Mouse (Mus musculus): ENCODE measurements around the gene Dnaaf1. TPM values are rescaled to one million over a fixed set of nuclear protein-coding genes. Genes with fewer than 3 reads are reported as not detected.
A peak's percentile ranks its signal among the peaks of the same experiment; 100 is the strongest.

The Dnaaf1 gene
- polyA plus RNA-seq, 1 experiment: 0.28 TPM

DNA sequence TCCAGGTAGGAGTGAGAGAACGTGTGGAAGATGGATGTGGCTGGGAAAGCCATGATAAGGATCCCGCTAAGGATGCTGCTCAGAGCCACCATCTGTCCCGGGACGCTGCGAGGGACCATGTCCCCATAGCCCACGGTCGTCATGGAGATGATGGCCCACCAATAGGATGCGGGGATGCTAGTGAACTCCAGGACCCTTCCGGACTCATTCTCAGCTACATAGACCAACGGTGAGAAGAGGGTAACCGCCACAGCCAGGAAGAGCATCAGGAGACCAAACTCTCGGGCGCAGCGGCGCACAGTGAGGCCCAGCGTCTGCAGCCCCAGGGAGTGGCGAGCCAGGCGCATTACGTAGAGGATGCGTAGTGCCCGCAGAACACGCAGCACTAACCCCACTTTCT lies 50.8 kb downstream of the Dnaaf1 start:
- H3K9me3 ChIP-seq (replicated peaks; ENCODE audit: control insufficient read depth, insufficient read depth, low read length, poor library complexity, severe bottlenecking): no peaks in the 10 kb centered on the region
- H3K36me3 ChIP-seq (ENCODE audit: control insufficient read depth, insufficient read depth, low read length, poor library complexity, severe bottlenecking): no peaks in the 10 kb centered on the region
- peaks cover 8% of the 10 kb centered on the region for H3K4me1 ChIP-seq (ENCODE audit: control insufficient read depth, insufficient read depth, low read length)
- no peak overlapping the region for H3K9ac ChIP-seq (ENCODE audit: low read depth, poor library complexity, severe bottlenecking)
- H3K27ac ChIP-seq (ENCODE audit: insufficient read depth, low read length): no peak overlapping the region
- TF ChIP-seq POLR2A (IDR thresholded peaks at IDR 0.05; ENCODE audit: insufficient read depth, low read length): no peak
- H3K27me3 ChIP-seq (ENCODE audit: control insufficient read depth, insufficient read depth, low read length, poor library complexity, severe bottlenecking): no peaks in the 10 kb centered on the region
- H3K4me3 ChIP-seq (ENCODE audit: low read depth, low read length): peak overlapping the region; percentile 14

- Histone ChIP-seq H3K9me3 (replicated peaks; ENCODE audit: control insufficient read depth, insufficient read depth, low read length, poor library complexity, severe bottlenecking) (no peaks in the 10 kb centered on the region), H3K36me3 (ENCODE audit: control insufficient read depth, insufficient read depth, low read length, poor library complexity, severe bottlenecking) (no peaks in the 10 kb centered on the region), H3K9ac (ENCODE audit: low read depth, poor library complexity, severe bottlenecking) (no peak overlapping the region), H3K4me3 (ENCODE audit: low read depth, low read length) (no peak overlapping the region), H3K27ac (ENCODE audit: insufficient read depth, low read length) (no peak overlapping the region), H3K4me1 (ENCODE audit: control insufficient read depth, insufficient read depth, low read length) (peaks cover 8% of the 10 kb centered on the region), H3K27me3 (ENCODE audit: control insufficient read depth, insufficient read depth, low read length, poor library complexity, severe bottlenecking) (no peaks in the 10 kb centered on the region; the same call in 1 of the 2 replicates)
- TF ChIP-seq EP300 (IDR thresholded peaks at IDR 0.05; ENCODE audit: insufficient read depth, low read depth, low read length) (no peak), POLR2A (IDR thresholded peaks at IDR 0.05; ENCODE audit: insufficient read depth, low read length) (no peak), CTCF (IDR thresholded peaks at IDR 0.05; ENCODE audit: low read depth, low read length) (no peak)
These were observed 52.2 kb downstream of the Dnaaf1 start for GRCm38 (mm10) chr8:119627199-119627598.

DNA sequence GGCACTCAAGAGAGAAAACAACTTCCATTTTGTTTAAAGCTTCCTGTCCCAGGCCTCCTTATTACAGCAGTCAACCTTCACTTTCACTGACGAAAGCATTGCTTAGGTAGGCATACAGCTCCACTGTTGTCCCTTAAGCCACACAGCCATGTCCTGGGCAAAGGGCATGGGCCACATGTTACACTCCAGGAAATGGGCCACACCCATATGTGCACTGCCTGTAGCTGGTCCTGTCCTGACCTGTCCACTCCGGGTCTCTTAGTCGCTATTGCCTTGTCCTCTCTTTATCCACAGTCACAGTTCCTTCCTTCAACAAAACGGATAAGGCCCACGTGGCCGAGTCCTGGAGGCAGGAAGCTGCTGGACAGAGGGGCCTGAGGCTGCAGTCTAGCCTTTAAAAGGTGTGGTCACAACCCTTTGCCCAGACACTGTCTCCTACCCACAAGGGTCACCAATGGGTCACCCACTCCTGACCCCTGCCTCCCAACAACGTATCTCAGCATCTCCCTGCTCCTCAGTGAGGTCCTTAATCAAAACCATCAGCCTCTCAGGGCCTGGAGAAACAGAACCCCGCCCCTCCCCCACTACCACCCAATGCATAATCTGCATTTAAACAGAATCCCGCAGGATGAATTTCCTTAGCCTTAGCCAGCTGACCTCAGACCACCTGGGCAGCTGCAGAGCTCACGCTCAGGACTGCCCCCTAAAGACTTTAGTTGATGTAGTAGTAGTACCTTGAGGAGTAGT lies 52.8 kb downstream of the Dnaaf1 start:
- no peaks in the 10 kb centered on the region for H3K9me3 ChIP-seq (replicated peaks; ENCODE audit: control insufficient read depth, insufficient read depth, low read length, poor library complexity, severe bottlenecking)
- H3K4me3 ChIP-seq (ENCODE audit: low read depth, low read length): no peak overlapping the region
- H3K27ac ChIP-seq (ENCODE audit: insufficient read depth, low read length): no peak overlapping the region
- H3K27me3 ChIP-seq (ENCODE audit: control insufficient read depth, insufficient read depth, low read length, poor library complexity, severe bottlenecking): no peaks in the 10 kb centered on the region; the same call in 1 of the 2 replicates
- H3K9ac ChIP-seq (ENCODE audit: low read depth, poor library complexity, severe bottlenecking): no peak overlapping the region
- H3K4me1 ChIP-seq (ENCODE audit: control insufficient read depth, insufficient read depth, low read length): peaks cover 8% of the 10 kb centered on the region
- TF ChIP-seq EP300 (IDR thresholded peaks at IDR 0.05; ENCODE audit: insufficient read depth, low read depth, low read length): peak; percentile 76
- TF ChIP-seq CTCF (IDR thresholded peaks at IDR 0.05; ENCODE audit: low read depth, low read length): peak; percentile 20
- no peak for TF ChIP-seq POLR2A (IDR thresholded peaks at IDR 0.05; ENCODE audit: insufficient read depth, low read length)
- no peaks in the 10 kb centered on the region for H3K36me3 ChIP-seq (ENCODE audit: control insufficient read depth, insufficient read depth, low read length, poor library complexity, severe bottlenecking)

- Histone ChIP-seq H3K9me3 (replicated peaks; ENCODE audit: control insufficient read depth, insufficient read depth, low read length, poor library complexity, severe bottlenecking) (no peaks in the 10 kb centered on the region), H3K4me1 (ENCODE audit: control insufficient read depth, insufficient read depth, low read length) (peaks cover 8% of the 10 kb centered on the region), H3K36me3 (ENCODE audit: control insufficient read depth, insufficient read depth, low read length, poor library complexity, severe bottlenecking) (no peaks in the 10 kb centered on the region), H3K27ac (ENCODE audit: insufficient read depth, low read length) (no peak overlapping the region), H3K27me3 (ENCODE audit: control insufficient read depth, insufficient read depth, low read length, poor library complexity, severe bottlenecking) (no peaks in the 10 kb centered on the region; the same call in none of the 2 replicates), H3K9ac (ENCODE audit: low read depth, poor library complexity, severe bottlenecking) (no peak overlapping the region), H3K4me3 (ENCODE audit: low read depth, low read length) (no peak overlapping the region)
- TF ChIP-seq CTCF (IDR thresholded peaks at IDR 0.05; ENCODE audit: low read depth, low read length) (no peak), POLR2A (IDR thresholded peaks at IDR 0.05; ENCODE audit: insufficient read depth, low read length) (no peak), EP300 (IDR thresholded peaks at IDR 0.05; ENCODE audit: insufficient read depth, low read depth, low read length) (no peak)
These were observed 55.8 kb downstream of the Dnaaf1 start for GRCm38 (mm10) chr8:119630841-119631240.

- Histone ChIP-seq H3K9me3 (replicated peaks; ENCODE audit: control insufficient read depth, insufficient read depth, low read length, poor library complexity, severe bottlenecking) (no peaks in the 10 kb centered on the region), H3K4me3 (ENCODE audit: low read depth, low read length) (no peak overlapping the region), H3K27me3 (ENCODE audit: control insufficient read depth, insufficient read depth, low read length, poor library complexity, severe bottlenecking) (no peaks in the 10 kb centered on the region; the same call in none of the 2 replicates), H3K4me1 (ENCODE audit: control insufficient read depth, insufficient read depth, low read length) (peaks cover 6% of the 10 kb centered on the region), H3K27ac (ENCODE audit: insufficient read depth, low read length) (no peak overlapping the region), H3K36me3 (ENCODE audit: control insufficient read depth, insufficient read depth, low read length, poor library complexity, severe bottlenecking) (no peaks in the 10 kb centered on the region), H3K9ac (ENCODE audit: low read depth, poor library complexity, severe bottlenecking) (no peak overlapping the region)
- TF ChIP-seq CTCF (IDR thresholded peaks at IDR 0.05; ENCODE audit: low read depth, low read length) (no peak), POLR2A (IDR thresholded peaks at IDR 0.05; ENCODE audit: insufficient read depth, low read length) (no peak), EP300 (IDR thresholded peaks at IDR 0.05; ENCODE audit: insufficient read depth, low read depth, low read length) (no peak)
These were observed 57.2 kb downstream of the Dnaaf1 start for GRCm38 (mm10) chr8:119632246-119632645.

DNA sequence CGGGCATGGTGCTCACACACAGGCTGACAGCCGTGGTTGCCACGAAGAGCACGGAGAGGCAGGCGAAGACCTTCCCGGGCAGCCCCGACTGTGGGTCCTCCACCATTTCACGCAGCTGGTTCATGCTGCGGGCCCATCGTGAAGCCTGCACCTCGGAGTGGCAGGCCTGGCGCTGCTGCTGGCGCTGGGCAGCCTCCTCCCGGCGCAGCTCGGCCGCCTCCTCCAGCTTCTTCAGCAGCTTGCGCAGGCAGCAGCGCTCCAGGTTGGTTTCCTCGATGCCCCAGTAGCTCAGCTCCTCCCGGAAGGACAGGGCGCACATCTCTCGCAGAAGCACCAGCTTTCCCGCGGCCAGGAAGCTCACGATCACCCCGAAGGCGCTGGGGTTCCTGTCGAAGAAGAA lies 57.9 kb downstream of the Dnaaf1 start:
- Histone ChIP-seq H3K27me3 (ENCODE audit: control insufficient read depth, insufficient read depth, low read length, poor library complexity, severe bottlenecking) (no peaks in the 10 kb centered on the region; the same call in none of the 2 replicates), H3K4me1 (ENCODE audit: control insufficient read depth, insufficient read depth, low read length) (peaks cover under 1% of the 10 kb centered on the region), H3K4me3 (ENCODE audit: low read depth, low read length) (peak overlapping the region; percentile 22), H3K9ac (ENCODE audit: low read depth, poor library complexity, severe bottlenecking) (peak overlapping the region; percentile 22), H3K27ac (ENCODE audit: insufficient read depth, low read length) (no peak overlapping the region), H3K36me3 (ENCODE audit: control insufficient read depth, insufficient read depth, low read length, poor library complexity, severe bottlenecking) (no peaks in the 10 kb centered on the region), H3K9me3 (replicated peaks; ENCODE audit: control insufficient read depth, insufficient read depth, low read length, poor library complexity, severe bottlenecking) (no peaks in the 10 kb centered on the region)
- no peak for TF ChIP-seq EP300 (IDR thresholded peaks at IDR 0.05; ENCODE audit: insufficient read depth, low read depth, low read length)
- no peak for TF ChIP-seq POLR2A (IDR thresholded peaks at IDR 0.05; ENCODE audit: insufficient read depth, low read length)
- TF ChIP-seq CTCF (IDR thresholded peaks at IDR 0.05; ENCODE audit: low read depth, low read length): no peak

Data from ES-Bruce4 (cell line).